Mouse (Mus musculus) hematopoietic stem cell, adult 5-6 weeks (primary cell): ENCODE data around the gene Rora. TPM values are rescaled to one million over a fixed set of nuclear protein-coding genes. Genes with fewer than 3 reads are reported as not detected.

Experiments used
- ATAC-seq, 2 experiments: fragments of 125-278 bp in 1 of 2; replicated peaks in 1 of 2; 2 replicates each; pipeline ENCODE4 v1.8.0; 2016 to 2017; ENCODE audit warnings: inconsistent platforms in 2 of 2, mild to moderate bottlenecking in 2 of 2, moderate number of reproducible peaks in 2 of 2, low read depth in 1 of 2, moderate TSS enrichment in 1 of 2; ENCODE audit not compliant: low FRiP score in 2 of 2, poor library complexity in 2 of 2, severe bottlenecking in 2 of 2, insufficient read depth in 1 of 2, low TSS enrichment in 1 of 2
- total RNA-seq: library from RNA; stranded (forward); fragments of 172-1452, 232-1000 nt; gene quantifications from 2 replicates; pipeline ENCODE4 v1.2.3, GENCODE M21; 2017

The Rora gene
- total RNA-seq: 9.6 and 11.0 TPM in 2 replicates

DNA sequence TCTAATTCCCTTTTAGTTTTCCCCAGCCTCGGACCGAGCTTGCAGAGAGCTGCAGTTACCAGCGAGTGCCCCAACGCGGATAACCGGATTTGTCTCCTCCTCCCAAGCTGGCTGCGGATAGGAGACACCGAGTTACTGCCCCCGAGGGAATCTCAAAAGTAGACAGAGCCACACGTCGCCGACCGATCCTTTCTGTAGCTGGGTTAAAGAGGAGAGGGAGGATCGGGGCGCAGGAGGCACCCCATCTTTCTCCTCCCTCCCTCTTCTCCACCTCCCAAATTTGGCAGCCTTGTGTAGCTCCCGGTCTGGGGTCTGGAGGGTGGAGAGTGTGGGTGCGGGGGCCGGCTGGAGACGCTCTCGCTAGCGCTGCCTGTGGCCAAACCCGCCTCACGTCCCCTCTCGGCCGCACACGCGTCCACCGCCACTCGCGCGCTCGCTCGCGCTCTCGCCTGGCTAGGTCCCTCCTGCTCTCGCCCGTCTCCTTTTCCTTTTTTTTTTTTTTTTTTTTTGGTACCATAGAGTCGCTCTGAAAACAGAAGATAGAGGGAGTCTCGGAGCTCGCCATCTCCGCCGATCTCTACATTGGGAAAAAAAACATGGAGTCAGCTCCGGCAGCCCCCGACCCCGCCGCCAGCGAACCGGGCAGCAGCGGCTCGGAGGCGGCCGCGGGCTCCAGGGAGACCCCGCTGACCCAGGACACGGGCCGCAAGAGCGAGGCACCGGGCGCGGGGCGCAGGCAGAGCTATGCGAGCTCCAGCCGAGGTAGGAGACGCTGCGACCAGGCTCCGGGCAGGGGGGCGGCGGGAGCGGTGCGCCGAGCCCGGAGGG lies at the start of gene Rora:
TSS of gene Rora (plus strand) at position 576 of the 828 bp plus-strand sequence.
- peak in 1 of 2 experiments; percentile 66; a peak in 2 of 4 replicates for ATAC-seq

DNA sequence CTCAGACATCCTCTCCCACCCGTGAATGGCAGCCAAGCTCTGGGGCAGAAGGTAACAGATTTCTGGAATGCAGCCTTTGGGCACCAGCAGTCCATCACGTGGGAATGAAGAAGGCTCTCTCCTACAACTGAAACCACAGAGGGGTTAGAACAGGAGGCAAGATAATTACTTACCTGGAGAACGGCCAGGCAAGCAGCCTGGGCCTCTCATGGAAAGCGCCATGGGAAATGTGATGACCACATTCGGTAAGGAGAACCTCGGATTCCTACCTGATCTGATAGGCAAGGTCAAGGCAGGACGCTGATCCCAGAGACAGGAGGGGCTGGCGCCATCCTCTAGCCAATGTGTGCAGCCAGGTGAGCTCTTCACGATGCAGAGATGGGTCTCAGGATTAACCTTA lies 39.6 kb upstream of the Rora start:
- ATAC-seq: no peak

DNA sequence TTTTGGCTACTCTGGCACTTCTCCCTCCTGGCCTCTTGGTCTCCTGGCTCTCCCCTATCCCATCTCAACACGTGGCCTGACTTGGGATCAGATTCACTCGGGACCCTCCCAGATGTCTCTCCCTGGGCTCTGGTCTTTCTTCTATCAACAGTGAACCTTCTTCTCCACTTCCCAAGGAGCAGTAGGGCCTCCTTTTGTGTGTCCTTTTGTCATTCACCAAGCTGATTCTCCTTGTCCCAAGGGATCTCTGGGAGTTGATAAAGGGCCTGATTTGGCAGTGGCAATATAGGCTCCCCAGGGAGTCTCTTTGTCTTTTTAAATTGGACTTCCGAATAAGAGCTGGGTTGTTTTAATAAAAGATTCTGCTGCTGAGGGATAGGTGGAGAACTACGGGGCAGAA lies 36.5 kb upstream of the Rora start:
- ATAC-seq: no peak

DNA sequence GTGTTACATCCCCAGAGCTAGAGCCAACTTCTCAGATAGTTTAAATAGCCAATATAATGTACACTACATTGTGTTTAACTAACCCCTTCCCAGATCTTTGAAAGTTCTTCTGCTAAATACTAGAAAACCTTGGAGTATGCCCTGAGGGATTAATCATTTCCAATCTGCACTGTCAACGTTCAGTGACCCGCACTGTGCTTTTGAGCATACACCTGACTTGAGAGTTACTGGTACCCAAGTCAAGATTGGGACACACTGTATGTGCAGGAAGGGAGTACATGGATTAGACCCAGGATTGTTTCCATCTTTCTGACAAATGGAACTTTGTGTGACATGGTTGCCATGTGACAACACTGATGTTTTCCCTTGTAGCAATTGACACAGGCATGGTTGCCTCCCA lies 33.5 kb upstream of the Rora start:
- no peak for ATAC-seq

DNA sequence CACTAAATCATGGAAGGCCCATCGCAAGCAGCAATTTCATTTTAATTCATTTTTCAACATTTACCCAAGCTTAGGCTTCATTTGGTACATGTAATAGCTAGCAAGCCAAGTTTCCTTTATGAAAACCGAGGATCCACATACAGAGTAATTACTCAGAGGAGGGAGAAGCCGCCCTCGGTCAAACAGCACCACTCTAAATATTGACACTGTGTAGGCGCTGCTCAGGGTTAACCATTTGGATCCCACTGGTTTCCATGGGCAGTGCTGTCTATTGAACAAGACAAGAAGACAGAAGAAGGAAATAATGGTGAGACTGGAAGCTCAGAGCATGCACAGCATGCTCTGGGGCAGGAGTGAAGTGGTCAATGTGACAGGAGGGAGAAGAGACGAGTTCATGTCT lies 33.1 kb upstream of the Rora start:
- ATAC-seq: no peak

DNA sequence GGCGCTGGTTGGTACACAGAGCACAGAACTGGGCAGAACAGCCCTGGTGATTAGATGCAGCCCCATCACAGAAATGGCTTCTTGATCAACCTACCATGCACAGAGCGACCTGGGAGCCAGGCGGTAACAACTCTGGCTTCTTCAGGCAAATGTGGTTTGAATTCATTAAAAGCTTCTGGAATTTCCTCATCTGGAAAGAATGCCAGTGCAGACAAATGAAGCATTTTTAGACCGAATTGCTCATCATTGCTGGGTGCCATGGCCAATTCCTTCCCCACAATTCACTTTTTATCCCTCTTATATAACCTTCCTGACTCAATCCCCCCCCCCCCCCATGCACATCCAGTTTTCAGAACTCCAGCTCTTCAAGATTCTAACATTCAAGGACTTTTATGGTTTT lies 28.6 kb upstream of the Rora start:
- no peak for ATAC-seq

DNA sequence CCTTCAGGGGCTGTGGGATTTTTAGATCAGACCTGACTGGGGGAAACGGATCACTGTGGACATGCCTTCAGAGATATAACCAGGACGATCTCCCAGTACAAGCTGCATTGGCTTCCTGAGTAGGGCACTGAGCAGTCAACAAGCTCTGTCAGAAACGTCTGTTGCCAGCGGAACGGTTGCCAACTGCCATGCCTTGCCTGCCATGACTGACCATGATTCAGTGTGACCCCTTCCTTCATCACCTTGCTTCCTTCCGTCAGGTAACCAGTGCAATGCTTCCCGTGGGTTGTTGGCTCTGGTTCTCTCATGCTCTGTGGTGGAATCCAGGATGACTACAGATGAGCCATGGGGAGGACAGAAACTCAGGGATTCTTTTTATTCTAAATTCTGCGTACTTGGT lies 16.3 kb upstream of the Rora start:
- ATAC-seq: no peak

DNA sequence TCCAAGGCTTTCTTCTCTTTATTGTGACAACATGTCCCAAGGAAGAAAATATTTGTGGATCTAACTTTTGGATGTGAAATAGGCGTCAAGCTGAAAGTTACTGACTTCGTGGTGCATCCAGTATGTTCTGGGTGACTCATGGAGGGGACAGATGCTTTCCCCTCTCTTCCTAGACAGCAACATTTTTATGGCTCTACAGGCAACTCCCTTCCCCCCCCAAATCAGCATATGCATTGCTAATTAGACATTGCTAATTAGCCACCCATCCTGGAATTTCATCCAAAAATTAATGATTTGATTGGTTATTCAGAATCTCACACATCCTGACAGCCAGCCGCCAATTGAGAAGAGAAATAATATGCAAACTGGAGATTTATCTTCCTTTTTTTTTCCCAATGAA lies 12.5 kb upstream of the Rora start:
- no peak for ATAC-seq

DNA sequence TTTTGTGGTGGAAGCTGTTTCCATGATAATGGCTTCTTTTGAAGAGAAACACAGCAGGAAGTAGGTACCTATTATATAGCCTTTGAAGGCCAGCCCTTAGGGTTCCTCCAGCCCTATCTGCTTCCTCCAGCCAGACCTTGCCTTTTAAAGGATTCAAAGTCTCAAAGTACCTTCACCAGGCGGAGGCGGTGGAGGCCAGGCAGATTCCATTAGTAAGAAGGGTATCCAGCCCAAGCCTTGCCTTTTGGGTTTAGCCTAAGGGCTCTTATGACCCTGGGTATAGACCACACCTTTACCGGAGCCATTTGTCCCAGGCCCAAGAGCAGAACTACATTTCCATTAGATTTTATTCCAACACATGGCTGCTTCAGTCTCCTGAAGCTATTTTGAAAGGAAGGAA lies 5.5 kb upstream of the Rora start:
- no peak for ATAC-seq

DNA sequence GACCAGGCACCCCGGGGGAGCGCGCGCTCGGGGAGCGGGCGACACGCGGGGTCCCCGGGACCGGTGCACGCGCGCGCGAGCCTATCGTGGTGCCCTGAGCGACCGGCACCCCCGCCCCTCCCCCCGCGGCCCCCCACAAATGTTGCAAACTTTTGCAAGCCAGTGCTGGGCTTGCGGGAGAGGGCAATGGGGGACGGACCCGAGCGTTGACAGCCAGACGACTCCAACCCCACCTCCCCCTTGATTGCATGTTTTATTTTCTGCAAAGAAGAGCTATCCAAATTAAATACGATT lies 400 bp downstream of the Rora start:
- no peak for ATAC-seq

DNA sequence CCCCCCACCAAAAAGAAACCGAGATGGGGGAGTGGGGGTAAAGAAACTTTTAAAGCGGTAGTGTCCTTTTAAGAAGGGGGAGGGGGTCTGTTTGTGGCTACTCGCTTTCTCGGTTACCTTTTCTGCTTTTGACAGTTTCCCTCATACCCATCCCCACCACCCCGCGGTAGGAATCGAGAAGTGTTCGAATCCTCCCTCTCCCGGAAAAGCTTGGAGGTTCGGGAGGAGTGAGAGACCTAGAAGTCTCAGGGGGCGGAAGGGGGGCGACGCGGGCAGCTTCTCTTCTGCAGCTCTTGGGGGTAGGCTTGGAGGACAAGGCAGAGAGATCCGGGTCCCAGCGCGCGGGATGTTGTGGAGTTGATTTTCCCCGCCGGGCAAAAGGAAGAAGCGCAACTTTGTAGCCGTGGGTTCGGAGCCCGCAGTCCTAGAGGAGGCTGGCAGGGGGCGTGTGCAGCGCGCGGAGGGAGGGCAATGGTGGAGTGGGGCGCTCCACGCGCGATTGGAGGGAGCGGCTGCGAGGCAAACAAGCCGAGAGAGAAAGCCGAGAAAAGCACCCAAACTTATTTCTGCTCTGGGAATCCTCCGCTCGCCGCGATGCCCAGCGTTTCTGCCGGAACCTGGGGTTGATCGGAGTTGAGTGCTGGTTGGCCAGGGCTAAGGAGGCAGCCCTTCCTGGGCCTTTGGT lies 889 bp downstream of the Rora start:
- ATAC-seq: no peak; a peak in 1 of 4 replicates

DNA sequence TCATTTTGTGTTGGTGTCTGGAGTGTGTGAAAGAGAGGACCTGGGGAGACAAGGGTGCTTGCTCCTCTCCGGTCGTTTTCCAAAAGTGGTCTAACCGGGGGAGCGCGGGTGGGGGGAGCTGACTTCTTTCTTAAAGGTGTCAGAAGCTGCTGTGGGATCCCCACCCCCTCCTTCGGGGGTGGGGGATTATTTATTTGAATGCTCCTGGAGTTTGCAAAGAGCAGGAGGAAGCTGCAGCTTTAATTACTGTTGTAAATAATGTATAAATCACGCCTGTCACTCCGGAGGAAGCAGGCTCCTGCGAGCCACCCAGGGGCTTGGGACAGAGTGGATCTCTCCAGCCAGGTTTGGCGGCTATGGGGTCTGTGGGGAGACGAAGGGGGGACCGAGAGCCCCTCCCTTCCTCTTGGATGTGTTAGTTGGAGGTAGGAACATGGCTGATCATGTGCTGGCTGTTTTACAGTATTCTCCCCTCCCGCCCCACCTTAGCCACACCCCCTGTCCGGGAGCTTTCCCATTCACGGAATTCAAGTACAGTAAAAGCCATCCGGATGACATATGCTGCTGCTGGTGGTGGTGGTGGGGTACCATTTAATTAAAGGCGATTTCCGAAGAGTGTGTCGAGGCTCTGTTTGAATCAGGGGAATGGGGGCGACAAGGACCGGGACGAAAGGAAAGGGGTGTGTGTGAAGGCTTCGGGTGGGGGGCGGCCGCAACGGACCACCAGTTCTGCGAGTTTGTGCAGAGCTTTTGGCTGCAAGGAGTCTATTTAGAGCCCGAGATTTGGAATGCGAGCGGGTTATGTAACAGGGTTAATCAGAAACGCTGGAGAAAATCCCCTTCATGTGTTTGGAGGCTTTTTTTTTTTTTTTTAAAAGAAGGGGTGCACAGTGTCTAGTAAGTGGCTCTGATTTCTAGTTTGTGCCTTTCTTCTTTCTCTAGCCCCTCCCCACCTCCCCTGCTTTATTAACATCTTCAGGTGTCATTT lies 1.7 kb downstream of the Rora start:
- no peak for ATAC-seq

DNA sequence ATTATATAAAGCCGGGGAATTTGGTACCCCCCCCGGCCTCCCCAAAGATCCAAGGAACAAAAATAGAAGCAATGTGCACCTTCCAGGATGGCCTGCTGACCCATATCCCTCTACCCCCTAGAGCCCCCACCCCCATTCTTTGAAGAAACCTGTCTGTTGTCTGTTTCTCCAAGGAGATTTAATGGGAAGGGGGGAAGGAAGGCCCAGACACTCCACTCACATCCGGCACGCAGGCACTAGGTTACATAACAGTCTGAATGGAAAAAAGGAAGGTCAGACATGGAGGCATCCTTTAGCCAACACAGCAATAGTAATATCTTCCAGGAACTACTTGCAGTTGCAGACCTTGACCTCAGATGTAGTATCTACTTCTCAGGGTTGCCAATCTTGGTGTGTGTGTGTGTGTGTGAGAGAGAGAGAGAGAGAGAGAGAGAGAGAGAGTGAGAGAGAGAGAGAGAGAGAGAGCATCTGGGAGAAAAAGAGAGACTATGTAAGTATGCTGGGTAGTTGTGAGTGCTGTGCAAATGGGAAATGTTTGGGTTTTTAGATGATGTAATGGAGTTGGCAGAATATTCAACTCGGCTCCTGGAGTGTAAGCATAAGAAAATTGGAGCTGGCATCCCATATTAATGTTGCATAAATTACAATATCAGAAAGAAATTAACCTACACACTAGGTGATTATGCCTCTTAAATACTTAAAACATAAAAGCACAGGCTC lies 2.6 kb downstream of the Rora start:
- no peak for ATAC-seq

DNA sequence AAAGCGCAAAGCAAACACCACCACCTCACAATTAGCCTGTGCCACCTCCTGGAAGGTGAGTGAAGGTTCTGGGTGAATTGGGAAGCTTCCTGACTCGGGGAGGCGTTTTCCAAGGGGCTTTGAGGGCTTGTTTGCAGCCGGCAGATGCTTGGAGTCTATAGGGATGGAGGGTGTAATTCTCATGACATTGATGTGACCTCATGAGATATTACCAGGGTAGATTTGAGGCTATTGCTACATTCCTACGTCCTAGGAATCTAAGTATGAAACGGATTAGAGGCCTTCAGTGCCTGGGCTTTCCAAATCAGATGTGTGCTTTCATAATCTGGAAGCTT lies 3.2 kb downstream of the Rora start:
- no peak for ATAC-seq

DNA sequence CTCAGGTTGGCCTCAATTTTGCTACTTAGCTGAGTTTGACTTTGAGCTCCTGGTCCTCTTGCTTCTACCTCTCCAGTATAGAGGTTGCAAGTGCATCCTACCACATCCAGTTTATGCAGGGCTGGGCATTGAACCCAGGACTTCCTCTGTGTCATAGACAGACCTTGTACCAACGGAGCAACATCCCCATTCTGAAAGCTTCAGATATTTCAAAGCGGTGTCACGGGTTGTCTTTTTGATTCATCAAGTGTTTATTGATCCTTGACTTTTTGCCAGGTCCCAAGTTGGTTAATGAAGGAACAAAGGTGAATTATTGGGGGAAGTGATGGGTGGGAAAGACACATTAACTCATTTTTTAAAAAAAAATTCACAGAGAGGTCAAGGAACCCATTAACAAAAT lies 17.1 kb downstream of the Rora start:
- ATAC-seq: no peak

DNA sequence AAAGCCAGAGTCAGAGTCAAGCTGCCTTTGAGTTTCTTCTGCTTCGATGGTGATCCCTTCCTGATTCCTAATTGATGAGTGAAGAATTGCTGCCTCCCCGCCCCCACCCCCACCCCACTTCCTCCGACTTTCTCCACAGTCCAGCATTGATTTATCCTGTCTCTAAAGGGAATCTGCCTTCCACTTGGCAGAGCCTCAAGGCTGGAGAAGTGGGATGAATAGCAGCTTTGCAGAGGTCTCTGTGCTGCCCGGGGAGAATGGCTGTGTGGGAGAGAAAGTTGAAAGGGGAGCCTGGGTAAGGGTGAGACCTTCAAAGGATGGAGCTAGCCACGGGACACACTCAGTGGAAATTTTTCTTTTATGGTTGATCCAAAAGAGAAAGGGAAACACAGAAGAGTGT lies 18.9 kb downstream of the Rora start:
- no peak for ATAC-seq

DNA sequence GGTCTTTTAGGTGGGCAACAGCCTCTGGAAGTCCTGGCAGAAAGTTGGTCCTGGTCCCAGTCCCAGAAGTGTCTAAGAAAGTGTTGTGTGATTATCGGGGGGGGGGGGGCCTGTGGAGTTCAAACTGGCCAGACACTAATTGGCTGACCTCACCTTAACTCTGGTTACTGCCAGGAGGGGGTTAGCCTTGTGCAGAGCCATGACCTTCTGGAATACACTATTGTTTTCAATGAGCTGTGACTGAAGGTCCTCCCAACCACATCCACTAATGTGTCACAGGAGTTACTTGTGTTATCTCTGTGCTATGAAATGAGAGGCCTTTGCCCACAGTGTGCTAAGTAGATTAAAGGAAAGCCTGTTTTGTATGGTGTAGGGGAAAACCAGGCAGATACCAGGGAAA lies 19.6 kb downstream of the Rora start:
- no peak for ATAC-seq
